Mouse (Mus musculus): Measurements from ENCODE around the gene Chst8. TPM values are rescaled to one million over a fixed set of nuclear protein-coding genes. Genes with fewer than 3 reads are reported as not detected.
A peak's percentile ranks its signal among the peaks of the same experiment; 100 is the strongest.

Chst8 gene
- polyA plus RNA-seq, 1 experiment from 2014 or later, result 0.47 TPM

- 67% methylated on average over 5 of the region's 5 CpGs for WGBS (ENCODE audit: insufficient replicate concordance)
- no peak for TF ChIP-seq EP300 (IDR thresholded peaks at IDR 0.05; ENCODE audit: low read depth)
- TF ChIP-seq CTCF (IDR thresholded peaks at IDR 0.05; ENCODE audit: low read depth), result no peak
- H3K9ac ChIP-seq (replicated peaks), result peak within 1 kb of the TSS; percentile 65
- H3K9me3 ChIP-seq (ENCODE audit: low read length), result no peaks in the 10 kb centered on the region
- H3K36me3 ChIP-seq (replicated peaks; ENCODE audit: insufficient read depth, low read length), result no peaks in the 10 kb centered on the region
- ATAC-seq (no peak), DNase-seq (no peak)
- H3K4me1 ChIP-seq (ENCODE audit: insufficient read depth), result peaks cover 6% of the 10 kb centered on the region
- H3K27me3 ChIP-seq (ENCODE audit: insufficient read depth, low read length), result peaks cover 40% of the 10 kb centered on the region
- peak within 1 kb of the TSS; percentile 52 for H3K4me3 ChIP-seq (ENCODE audit: low read depth, low read length)
- H3K4me2 ChIP-seq (ENCODE audit: low read depth, low read length), result peak within 1 kb of the TSS; percentile 88
- peak within 1 kb of the TSS; percentile 80 for H3K27ac ChIP-seq (ENCODE audit: low read depth)
Observed at GRCm38 (mm10) chr7:34656632-34657031, 155.9 kb downstream of the Chst8 start, which contains the start of gene Kctd15. TSS of gene Kctd15 (minus strand) at chr7:34656732.

- H3K4me3 ChIP-seq (ENCODE audit: low read depth, low read length), result peak overlapping the region; percentile 52
- peaks cover 40% of the 10 kb centered on the region for H3K27me3 ChIP-seq (ENCODE audit: insufficient read depth, low read length)
- no peaks in the 10 kb centered on the region for H3K36me3 ChIP-seq (replicated peaks; ENCODE audit: insufficient read depth, low read length)
- 0% methylated on average over 46 of the region's 74 CpGs for WGBS (ENCODE audit: insufficient replicate concordance)
- H3K4me2 ChIP-seq (ENCODE audit: low read depth, low read length), result peak overlapping the region; percentile 88
- H3K27ac ChIP-seq (ENCODE audit: low read depth), result peak overlapping the region; percentile 80
- DNase-seq (peak; percentile 86), ATAC-seq (peak; percentile 54)
- TF ChIP-seq CTCF (IDR thresholded peaks at IDR 0.05; ENCODE audit: low read depth), result peak; percentile 80
- TF ChIP-seq EP300 (IDR thresholded peaks at IDR 0.05; ENCODE audit: low read depth), result no peak
- H3K9ac ChIP-seq (replicated peaks), result peak overlapping the region; percentile 65
- H3K4me1 ChIP-seq (ENCODE audit: insufficient read depth), result peaks cover 6% of the 10 kb centered on the region
- H3K9me3 ChIP-seq (ENCODE audit: low read length), result no peaks in the 10 kb centered on the region
Observed at GRCm38 (mm10) chr7:34655086-34655839, 157.2 kb downstream of the Chst8 start.

GRCm38 (mm10) chr7:34654441-34655085 is 157.9 kb downstream of the Chst8 start:
- Histone ChIP-seq H3K36me3 (replicated peaks; ENCODE audit: insufficient read depth, low read length) (no peaks in the 10 kb centered on the region), H3K9ac (replicated peaks) (peak overlapping the region; percentile 65), H3K4me2 (ENCODE audit: low read depth, low read length) (peak overlapping the region; percentile 88), H3K4me3 (ENCODE audit: low read depth, low read length) (peak overlapping the region; percentile 52), H3K4me1 (ENCODE audit: insufficient read depth) (peaks cover 6% of the 10 kb centered on the region), H3K9me3 (ENCODE audit: low read length) (no peaks in the 10 kb centered on the region), H3K27ac (ENCODE audit: low read depth) (peak overlapping the region; percentile 80), H3K27me3 (ENCODE audit: insufficient read depth, low read length) (peaks cover 40% of the 10 kb centered on the region)
- ATAC-seq (no peak), DNase-seq (peak; percentile 46)
- no peak for TF ChIP-seq EP300 (IDR thresholded peaks at IDR 0.05; ENCODE audit: low read depth)
- no peak for TF ChIP-seq CTCF (IDR thresholded peaks at IDR 0.05; ENCODE audit: low read depth)
- 1% methylated on average over 42 of the region's 81 CpGs for WGBS (ENCODE audit: insufficient replicate concordance)

- peaks cover 6% of the 10 kb centered on the region for H3K4me1 ChIP-seq (ENCODE audit: insufficient read depth)
- no peaks in the 10 kb centered on the region for H3K36me3 ChIP-seq (replicated peaks; ENCODE audit: insufficient read depth, low read length)
- no peak overlapping the region for H3K27ac ChIP-seq (ENCODE audit: low read depth)
- DNase-seq (no peak), ATAC-seq (no peak)
- H3K4me3 ChIP-seq (ENCODE audit: low read depth, low read length), result peak overlapping the region; percentile 52
- H3K27me3 ChIP-seq (ENCODE audit: insufficient read depth, low read length), result peaks cover 40% of the 10 kb centered on the region
- WGBS (ENCODE audit: insufficient replicate concordance), result 2% methylated on average over 55 of the region's 64 CpGs
- no peaks in the 10 kb centered on the region for H3K9me3 ChIP-seq (ENCODE audit: low read length)
- peak overlapping the region; percentile 88 for H3K4me2 ChIP-seq (ENCODE audit: low read depth, low read length)
- H3K9ac ChIP-seq (replicated peaks), result 0 out of 2 replicates have a peak overlapping the region, but pooled peaks have one; percentile 16
- TF ChIP-seq EP300 (IDR thresholded peaks at IDR 0.05; ENCODE audit: low read depth) (no peak), CTCF (IDR thresholded peaks at IDR 0.05; ENCODE audit: low read depth) (no peak)
Observed at GRCm38 (mm10) chr7:34653731-34654440, 158.6 kb downstream of the Chst8 start.

GRCm38 (mm10) chr7:34652751-34653502 is 159.6 kb downstream of the Chst8 start:
- no peaks in the 10 kb centered on the region for H3K36me3 ChIP-seq (replicated peaks; ENCODE audit: insufficient read depth, low read length)
- TF ChIP-seq CTCF (IDR thresholded peaks at IDR 0.05; ENCODE audit: low read depth), result no peak
- TF ChIP-seq EP300 (IDR thresholded peaks at IDR 0.05; ENCODE audit: low read depth), result no peak
- peak overlapping the region; percentile 52 for H3K4me3 ChIP-seq (ENCODE audit: low read depth, low read length)
- H3K9me3 ChIP-seq (ENCODE audit: low read length), result no peaks in the 10 kb centered on the region
- H3K27me3 ChIP-seq (ENCODE audit: insufficient read depth, low read length), result peaks cover 40% of the 10 kb centered on the region
- ATAC-seq (no peak), DNase-seq (no peak)
- peak overlapping the region; percentile 88 for H3K4me2 ChIP-seq (ENCODE audit: low read depth, low read length)
- peaks cover 3% of the 10 kb centered on the region; the same call in 1 of the 2 replicates for H3K4me1 ChIP-seq (ENCODE audit: insufficient read depth)
- no peak overlapping the region for H3K9ac ChIP-seq (replicated peaks)
- H3K27ac ChIP-seq (ENCODE audit: low read depth), result no peak overlapping the region
- WGBS (ENCODE audit: insufficient replicate concordance), result 3% methylated on average over 48 of the region's 48 CpGs

Data from liver, postnatal 0 days (tissue).